Mouse (Mus musculus): ENCODE measurements at regions not wholly inside any gene's neighbourhood (a gene's known extent, or its start where the extent isn't known, plus 50 kb on each side); places are given as distances from the start of the nearest gene placed in this dataset.

DNA sequence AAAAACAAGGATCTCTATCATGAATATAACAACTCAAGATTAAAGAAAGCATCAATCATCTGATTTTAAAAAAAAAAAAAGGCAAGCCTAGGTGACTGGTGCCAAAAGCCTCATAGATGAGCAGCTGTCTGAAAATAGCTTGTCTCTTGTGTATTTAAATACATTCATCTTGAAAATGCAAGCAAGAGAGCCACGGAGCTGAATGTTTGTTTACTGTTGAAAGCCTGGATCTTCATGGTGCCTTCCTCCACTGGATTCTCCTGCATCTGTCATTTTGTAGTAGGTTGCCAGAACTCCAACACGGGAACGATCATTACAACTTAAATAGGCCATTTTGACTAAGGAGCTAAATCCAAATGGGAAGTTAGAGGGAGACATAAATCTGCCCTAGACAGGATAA is 106.6 kb upstream of the Gm9972 start:
- no peak for TF ChIP-seq EP300 (optimal IDR thresholded peaks at IDR 0.05)
- no peak for TF ChIP-seq CTCF (IDR thresholded peaks at IDR 0.05; ENCODE audit: low read depth)
